In the genomic region with DNA sequence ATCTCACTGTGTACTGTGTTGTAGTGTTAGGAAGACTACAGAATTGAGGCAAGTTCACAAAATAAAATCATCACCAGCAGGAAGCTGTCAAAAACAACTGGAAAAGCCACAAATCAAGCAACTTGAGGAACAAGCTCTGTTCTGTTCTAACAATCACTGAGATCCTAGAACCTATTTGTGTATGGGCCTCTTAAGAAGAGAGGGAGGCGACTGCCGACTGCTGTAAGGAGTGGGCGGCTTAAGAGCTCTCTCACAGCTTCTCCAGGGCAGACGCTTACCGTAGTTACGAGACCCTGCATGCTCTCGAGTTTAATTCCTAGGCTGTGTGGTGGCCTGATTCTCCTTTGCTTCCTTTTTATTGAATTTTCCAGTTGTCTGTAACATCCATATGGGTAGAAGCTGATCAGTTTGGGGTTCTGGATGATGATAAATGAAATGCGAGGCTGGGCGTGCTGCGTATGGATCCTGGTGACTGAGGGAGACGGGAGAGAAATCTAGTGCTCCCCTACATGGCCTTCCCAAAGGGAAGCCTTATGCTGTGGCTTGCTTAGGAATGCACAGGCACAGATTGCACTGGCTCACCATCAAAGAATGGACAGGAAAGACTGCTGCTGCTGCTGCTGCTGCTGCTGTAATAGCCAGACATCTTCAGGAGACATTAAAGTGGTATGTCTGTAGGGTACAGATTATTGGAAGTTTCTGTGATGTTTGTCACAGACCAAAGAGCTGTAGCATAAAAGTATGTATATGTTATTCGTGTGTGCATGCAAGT, we compare ENCODE assay signal across 11 mouse cellular contexts.
DNase-seq lines count a peak whose midpoint lies in the region; ATAC-seq and TF ChIP-seq lines count a peak whose summit lies in the region.
"Had no signal": no experiment of that assay in that cellular context is flagged by ENCODE, and none has a peak within 500 bp of the region (broad histone marks: within the 10 kb centered on the region; RNA-seq: fewer than 3 reads in every experiment).

No protein-coding gene starts in this region.

- WGBS in limb, embryonic 12.5 days = 53% methylated on average over 12 of the region's 12 CpGs
- WGBS in limb, embryonic 10.5 days = 82% methylated on average over 12 of the region's 12 CpGs
- WGBS in limb, embryonic 13.5 days = 38% methylated on average over 12 of the region's 12 CpGs

- H3K4me1 ChIP-seq in limb, embryonic 12.5 days (replicated peaks) = peaks cover 93% of the 10 kb centered on the region
- H3K4me1 ChIP-seq in limb, embryonic 10.5 days = peaks cover 56% of the 10 kb centered on the region
- H3K4me1 ChIP-seq in limb, embryonic 13.5 days = peaks cover 99% of the 10 kb centered on the region

- intact Hi-C loops in heart, postnatal 10 days (cut with DNase I) = no loop called here

- no peak for ATAC-seq in limb, embryonic 12.5 days (ENCODE audit: insufficient number of reproducible peaks, insufficient read depth, low FRiP score, low TSS enrichment, low read depth)
- ATAC-seq in limb, embryonic 13.5 days (ENCODE audit: low FRiP score, low read depth) = peak; percentile 18; the same call in 1 of the 2 replicates
- ATAC-seq in CD4-positive, CD25-positive, alpha-beta regulatory T cell, adult 4 months = no peak

- peaks cover 76% of the 10 kb centered on the region for H3K36me3 ChIP-seq in limb, embryonic 12.5 days
- H3K36me3 ChIP-seq in limb, embryonic 10.5 days = peaks cover 76% of the 10 kb centered on the region
- peaks cover 68% of the 10 kb centered on the region for H3K36me3 ChIP-seq in limb, embryonic 13.5 days
- H3K36me3 ChIP-seq: forebrain, embryonic 10.5 days had no signal

- H3K27ac ChIP-seq in limb, embryonic 12.5 days = peak overlapping the region; percentile 37
- H3K27ac ChIP-seq in limb, embryonic 10.5 days = no peak overlapping the region; the same call in 1 of the 2 replicates
- H3K27ac ChIP-seq in limb, embryonic 13.5 days = peak overlapping the region; percentile 75
- H3K27ac ChIP-seq: forebrain, embryonic 10.5 days had no signal

- no peak overlapping the region for H3K9ac ChIP-seq in limb, embryonic 12.5 days (replicated peaks)
- H3K9ac ChIP-seq in limb, embryonic 13.5 days = 0 out of 2 replicates have a peak overlapping the region, but pooled peaks have one; percentile 40

- DNase-seq in heart, adult 11 months = peak; percentile 90
- no peak for DNase-seq in heart, postnatal 10 days
- no peak for DNase-seq in limb, embryonic 10.5 days (ENCODE audit: low spot score)
- peak; percentile 41 for DNase-seq in brain, embryonic 14.5 days (ENCODE audit: low read depth)
- DNase-seq in spleen, postnatal 14 days (ENCODE audit: low spot score in 2 of 2) = no peak
- DNase-seq: cerebellum, adult 11-12 months; thymus, postnatal 25 days had no signal

- no peak for TF ChIP-seq POLR2A in brain, embryonic 14.5 days (IDR thresholded peaks at IDR 0.05; ENCODE audit: borderline replicate concordance, extremely low read depth, insufficient read depth, insufficient read length, poor library complexity, severe bottlenecking)

- H3K27me3 ChIP-seq in limb, embryonic 12.5 days = no peaks in the 10 kb centered on the region
- no peaks in the 10 kb centered on the region for H3K27me3 ChIP-seq in limb, embryonic 10.5 days (ENCODE audit: low read depth, poor library complexity, severe bottlenecking)
- no peaks in the 10 kb centered on the region for H3K27me3 ChIP-seq in limb, embryonic 13.5 days

- H3K9me3 ChIP-seq in limb, embryonic 12.5 days = no peaks in the 10 kb centered on the region
- H3K9me3 ChIP-seq in limb, embryonic 10.5 days (replicated peaks) = no peaks in the 10 kb centered on the region
- H3K9me3 ChIP-seq in limb, embryonic 13.5 days = no peaks in the 10 kb centered on the region
- H3K9me3 ChIP-seq: forebrain, embryonic 10.5 days had no signal

- H3K4me2 ChIP-seq in limb, embryonic 12.5 days = peak overlapping the region; percentile 26
- H3K4me2 ChIP-seq in limb, embryonic 13.5 days (replicated peaks) = peak overlapping the region; percentile 91

- no peak overlapping the region for H3K4me3 ChIP-seq in limb, embryonic 12.5 days (replicated peaks)
- H3K4me3 ChIP-seq in limb, embryonic 10.5 days = no peak overlapping the region
- H3K4me3 ChIP-seq in limb, embryonic 13.5 days = peak overlapping the region; percentile 21
- H3K4me3 ChIP-seq: forebrain, embryonic 10.5 days had no signal

- TF ChIP-seq CTCF in brain, embryonic 14.5 days (IDR thresholded peaks at IDR 0.05; ENCODE audit: borderline replicate concordance, extremely low read depth, insufficient read depth, insufficient read length) = no peak

Comparison
In these comparisons a context has a peak if more than half of its experiments do, and no peak if none do; other contexts are left out.
1. DNase-seq: peak in heart, adult 11 months (single experiment) and brain, embryonic 14.5 days (single experiment); none in heart, postnatal 10 days (0 of 2), limb, embryonic 10.5 days (single experiment) and spleen, postnatal 14 days (0 of 2).